8 mouse cellular contexts compared by ENCODE assay signal in genomic region chr15:100227663-100228534, GRCm38 (mm10). TPM values are rescaled to one million over a fixed set of nuclear protein-coding genes. Genes with fewer than 3 reads are reported as not detected.
DNase-seq lines count a peak whose midpoint lies in the region; ATAC-seq and TF ChIP-seq lines count a peak whose summit lies in the region.

Atf1 (plus strand) TSS chr15:100227819.

- peak within 1 kb of the TSS; percentile 99 for H3K9ac ChIP-seq in intestine, embryonic 16.5 days (ENCODE audit: low read depth, low read length)
- peak within 1 kb of the TSS; percentile 99 for H3K9ac ChIP-seq in limb, embryonic 11.5 days (ENCODE audit: low read length)
- H3K9ac ChIP-seq in midbrain, embryonic 13.5 days (replicated peaks) = peak within 1 kb of the TSS; percentile 93

- TF ChIP-seq POLR2A in small intestine, adult 2 months (IDR thresholded peaks at IDR 0.05; ENCODE audit: low read depth, low read length) = peak; percentile 85

- WGBS in intestine, embryonic 16.5 days = under 1% methylated on average over 51 of the region's 133 CpGs
- WGBS in limb, embryonic 11.5 days = under 1% methylated on average over 89 of the region's 133 CpGs
- under 1% methylated on average over 69 of the region's 133 CpGs for WGBS in midbrain, embryonic 13.5 days
- WGBS in small intestine, adult 2 months = under 1% methylated on average over 91 of the region's 133 CpGs

- TF ChIP-seq CTCF in small intestine, adult 2 months (IDR thresholded peaks at IDR 0.05; ENCODE audit: extremely low read depth, insufficient read length, insufficient replicate concordance, low read depth, low read length) = no peak

- no peaks in the 10 kb centered on the region for H3K27me3 ChIP-seq in intestine, embryonic 16.5 days (replicated peaks; ENCODE audit: control insufficient read depth, insufficient read depth, low read length)
- no peaks in the 10 kb centered on the region for H3K27me3 ChIP-seq in limb, embryonic 11.5 days (ENCODE audit: control insufficient read depth, insufficient read depth, low read length)
- H3K27me3 ChIP-seq in midbrain, embryonic 13.5 days = no peaks in the 10 kb centered on the region
- H3K27me3 ChIP-seq in small intestine, adult 2 months (ENCODE audit: control insufficient read depth, insufficient read depth, low read length) = no peaks in the 10 kb centered on the region

- DNase-seq in layer of hippocampus, adult 11-12 months (ENCODE audit: low spot score) = peak; percentile 90
- no peak for DNase-seq in layer of hippocampus, adult 9-10 months (ENCODE audit: low spot score)
- DNase-seq in embryo, embryonic 9.5 days (ENCODE audit: extremely low spot score) = peak; percentile 95
- DNase-seq in gonadal fat pad, adult 2 months (ENCODE audit: low read depth) = no peak
- DNase-seq in limb, embryonic 11.5 days (ENCODE audit: low spot score) = peak; percentile 95

- ATAC-seq in intestine, embryonic 16.5 days = peak; percentile 80
- peak; percentile 79 for ATAC-seq in limb, embryonic 11.5 days (ENCODE audit: insufficient number of reproducible peaks, low FRiP score, low TSS enrichment, low read depth)
- ATAC-seq in midbrain, embryonic 13.5 days = peak; percentile 88

- no peaks in the 10 kb centered on the region for H3K36me3 ChIP-seq in intestine, embryonic 16.5 days (ENCODE audit: control insufficient read depth, insufficient read depth, low read length)
- H3K36me3 ChIP-seq in limb, embryonic 11.5 days (ENCODE audit: control insufficient read depth, insufficient read depth, low read length) = peaks cover 2% of the 10 kb centered on the region; the same call in 1 of the 2 replicates
- H3K36me3 ChIP-seq in midbrain, embryonic 13.5 days = no peaks in the 10 kb centered on the region
- 0 out of 2 replicates have a peak, but pooled peaks cover under 1% of the 10 kb centered on the region for H3K36me3 ChIP-seq in small intestine, adult 2 months (ENCODE audit: control insufficient read depth, insufficient read depth, low read length)

- peaks cover 11% of the 10 kb centered on the region for H3K4me1 ChIP-seq in intestine, embryonic 16.5 days (ENCODE audit: control insufficient read depth, insufficient read depth, low read length)
- peaks cover 8% of the 10 kb centered on the region; the same call in 1 of the 2 replicates for H3K4me1 ChIP-seq in limb, embryonic 11.5 days (ENCODE audit: control insufficient read depth, insufficient read depth, low read length)
- peaks cover 20% of the 10 kb centered on the region for H3K4me1 ChIP-seq in midbrain, embryonic 13.5 days (replicated peaks)
- peaks cover 11% of the 10 kb centered on the region; the same call in 1 of the 2 replicates for H3K4me1 ChIP-seq in small intestine, adult 2 months (ENCODE audit: control insufficient read depth, insufficient read depth, insufficient read length, low read length)

- peak within 1 kb of the TSS; percentile 100 for H3K27ac ChIP-seq in intestine, embryonic 16.5 days (ENCODE audit: low read length)
- peak within 1 kb of the TSS; percentile 100 for H3K27ac ChIP-seq in limb, embryonic 11.5 days (replicated peaks; ENCODE audit: low read depth, low read length)
- peak within 1 kb of the TSS; percentile 100 for H3K27ac ChIP-seq in midbrain, embryonic 13.5 days
- H3K27ac ChIP-seq in small intestine, adult 2 months (ENCODE audit: insufficient read depth, low read depth, low read length) = peak within 1 kb of the TSS; percentile 95

- peaks cover 4% of the 10 kb centered on the region; the same call in 1 of the 2 replicates for H3K9me3 ChIP-seq in intestine, embryonic 16.5 days (ENCODE audit: control insufficient read depth, low read length)
- no peaks in the 10 kb centered on the region; the same call in 1 of the 2 replicates for H3K9me3 ChIP-seq in limb, embryonic 11.5 days (ENCODE audit: control insufficient read depth, low read length)
- H3K9me3 ChIP-seq in midbrain, embryonic 13.5 days = peaks cover 3% of the 10 kb centered on the region; the same call in 1 of the 2 replicates

- H3K4me2 ChIP-seq in intestine, embryonic 16.5 days (ENCODE audit: low read depth, low read length) = peak within 1 kb of the TSS; percentile 63
- peak within 1 kb of the TSS; percentile 69 for H3K4me2 ChIP-seq in limb, embryonic 11.5 days (ENCODE audit: low read depth, severe bottlenecking)
- H3K4me2 ChIP-seq in midbrain, embryonic 13.5 days (replicated peaks) = peak within 1 kb of the TSS; percentile 66

- peak within 1 kb of the TSS; percentile 84 for H3K4me3 ChIP-seq in intestine, embryonic 16.5 days (ENCODE audit: low read length)
- peak within 1 kb of the TSS; percentile 81 for H3K4me3 ChIP-seq in limb, embryonic 11.5 days (ENCODE audit: low read depth, low read length)
- peak within 1 kb of the TSS; percentile 82 for H3K4me3 ChIP-seq in midbrain, embryonic 13.5 days (replicated peaks)
- H3K4me3 ChIP-seq in small intestine, adult 2 months (ENCODE audit: low read depth, low read length) = peak within 1 kb of the TSS; percentile 97

RNA-seq across cellular contexts. Expression of gene Atf1, which starts in this region (rescaled TPM):
- 35.1 and 38.7 TPM in 2 replicates for polyA plus RNA-seq in gonadal fat pad, adult 2 months (2012; rRNA removed)
- 32.7 and 36.4 TPM in 2 replicates for polyA plus RNA-seq in intestine, embryonic 16.5 days (2015; fragmentation: Nextera tagmentation; extraction: Ambion mirVana)
- polyA plus RNA-seq in limb, embryonic 11.5 days (2014; fragmentation: Nextera tagmentation; extraction: Ambion mirVana) = 44.5 and 55.0 TPM in 2 replicates
- polyA plus RNA-seq in midbrain, embryonic 13.5 days (2015; fragmentation: Nextera tagmentation; extraction: Ambion mirVana) = 19.6 and 19.9 TPM in 2 replicates
- polyA plus RNA-seq in small intestine, adult 2 months (2012; rRNA removed) = 24.4 and 41.8 TPM in 2 replicates

Comparison
In these comparisons a context has a peak if more than half of its experiments do, and no peak if none do; other contexts are left out.
1. DNase-seq: peak in layer of hippocampus, adult 11-12 months (single experiment), embryo, embryonic 9.5 days (single experiment) and limb, embryonic 11.5 days (single experiment); none in layer of hippocampus, adult 9-10 months (single experiment) and gonadal fat pad, adult 2 months (single experiment).
2. Peak in every context shown above with its lines, with median percentiles within 50 percentile points of each other: ATAC-seq, H3K27ac ChIP-seq, H3K4me2 ChIP-seq, H3K4me3 ChIP-seq and H3K9ac ChIP-seq.